Mouse (Mus musculus): Measurements from ENCODE around the gene Pacsin2. TPM values are rescaled to one million over a fixed set of nuclear protein-coding genes. Genes with fewer than 3 reads are reported as not detected.
"Not testable (repeated sequence)": the region's sequence is repeated elsewhere in the genome, so short reads cannot be mapped to it uniquely, and the experiment has no call there.

Gene Pacsin2
- polyA plus RNA-seq, 1 experiment from 2014 or later, result 59.3 TPM

DNA sequence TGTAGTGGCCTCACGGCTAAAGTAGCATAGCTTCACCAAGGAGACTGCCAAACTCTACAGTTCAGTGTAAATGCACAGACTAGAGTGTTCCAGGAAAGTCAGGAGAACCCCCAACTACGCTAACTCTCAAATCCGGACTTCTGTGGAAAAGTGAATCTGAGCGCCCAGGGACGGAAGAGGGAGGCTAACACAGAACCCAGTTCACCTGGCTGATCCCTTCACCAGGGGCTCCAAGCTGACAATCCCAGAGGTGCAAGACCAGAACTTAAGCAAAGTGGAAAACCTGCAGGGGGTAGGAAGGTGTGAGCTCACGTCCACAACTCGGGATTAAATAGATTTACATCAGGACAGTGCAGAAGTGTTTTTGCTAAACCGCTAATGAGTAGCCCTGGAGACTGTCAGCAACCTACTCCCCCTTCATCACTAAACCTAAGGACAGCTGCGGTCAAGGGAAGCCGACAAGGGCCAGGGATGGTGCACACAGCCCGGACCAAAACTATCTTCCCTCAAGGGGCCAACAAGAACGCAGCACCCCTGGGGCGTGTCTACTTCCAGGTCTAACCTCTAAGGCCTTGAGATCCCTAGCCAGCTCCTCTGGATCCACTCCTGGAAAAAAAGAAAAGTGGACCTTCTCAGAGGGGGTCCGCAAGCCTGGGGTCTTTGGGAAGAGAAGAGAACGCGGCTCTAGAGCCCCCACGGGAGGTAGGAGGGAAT lies 880 bp downstream of the Pacsin2 start:
- H3K9me3 ChIP-seq (replicated peaks), result no peaks in the 10 kb centered on the region
- peak overlapping the region; percentile 89 for H3K27ac ChIP-seq
- 5% methylated on average over 17 of the region's 17 CpGs for WGBS
- ATAC-seq (replicated peaks; ENCODE audit: insufficient number of reproducible peaks, insufficient read depth, low FRiP score, low read depth), result no peak
- H3K4me1 ChIP-seq (replicated peaks), result peaks cover 12% of the 10 kb centered on the region
- peak overlapping the region; percentile 89 for H3K4me2 ChIP-seq
- H3K36me3 ChIP-seq, result no peaks in the 10 kb centered on the region
- H3K4me3 ChIP-seq, result peak overlapping the region; percentile 91
- H3K9ac ChIP-seq, result peak overlapping the region; percentile 88
- H3K27me3 ChIP-seq, result no peaks in the 10 kb centered on the region

DNA sequence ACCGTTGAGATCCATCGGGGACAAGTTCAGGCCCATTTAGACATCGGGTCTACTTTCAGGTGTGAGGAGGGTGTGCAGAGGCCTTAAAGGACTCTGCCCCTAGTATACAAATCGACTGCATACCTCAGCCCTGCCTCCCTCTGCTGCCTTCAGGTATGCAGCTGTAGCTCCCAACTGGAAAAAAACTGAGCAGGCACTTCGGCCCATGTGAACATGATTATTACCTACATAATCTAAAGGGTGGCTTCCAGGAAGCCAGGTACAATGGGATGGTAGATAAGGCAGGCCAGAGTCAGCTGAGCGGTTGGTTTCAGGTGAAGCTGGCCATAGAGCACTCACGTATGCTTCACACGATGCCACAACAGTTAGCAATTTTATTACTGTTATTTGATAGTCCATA lies 2.1 kb downstream of the Pacsin2 start:
- WGBS, result 84% methylated on average over 8 of the region's 8 CpGs
- H3K36me3 ChIP-seq; H3K9ac ChIP-seq; H3K4me3 ChIP-seq; H3K9me3 ChIP-seq (replicated peaks); H3K27ac ChIP-seq; H3K27me3 ChIP-seq; ATAC-seq (replicated peaks; ENCODE audit: insufficient number of reproducible peaks, insufficient read depth, low FRiP score, low read depth): not testable (repeated sequence)
- Histone ChIP-seq H3K4me1 (replicated peaks) (peaks cover 19% of the 10 kb centered on the region), H3K4me2 (peak overlapping the region; percentile 89)

DNA sequence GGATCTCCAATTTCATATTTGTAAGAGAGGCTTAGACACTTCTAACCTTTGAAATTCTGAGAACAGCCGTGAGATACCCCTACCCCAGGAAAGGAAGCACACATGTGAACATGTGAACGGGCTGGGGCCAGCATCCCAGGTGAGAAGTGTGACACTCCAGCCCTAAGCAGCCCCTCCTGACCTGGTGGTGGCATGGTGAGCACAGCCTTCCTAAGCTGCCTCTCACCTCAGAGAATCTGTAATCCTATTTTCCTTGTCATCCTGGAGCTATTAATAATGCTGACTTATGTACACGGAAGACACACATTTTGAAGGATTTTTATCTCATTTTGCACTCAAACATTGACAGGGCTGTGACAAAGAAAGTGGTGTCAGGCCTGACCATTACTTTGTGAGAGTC lies 3.5 kb downstream of the Pacsin2 start:
- no peak for ATAC-seq (replicated peaks; ENCODE audit: insufficient number of reproducible peaks, insufficient read depth, low FRiP score, low read depth)
- H3K4me3 ChIP-seq, result no peak overlapping the region
- WGBS, result 66% methylated on average over 3 of the region's 3 CpGs
- H3K9me3 ChIP-seq (replicated peaks), result no peaks in the 10 kb centered on the region
- H3K27me3 ChIP-seq, result no peaks in the 10 kb centered on the region
- H3K4me1 ChIP-seq (replicated peaks), result peaks cover 25% of the 10 kb centered on the region
- H3K36me3 ChIP-seq, result no peaks in the 10 kb centered on the region
- H3K9ac ChIP-seq, result no peak overlapping the region
- no peak overlapping the region for H3K4me2 ChIP-seq
- no peak overlapping the region for H3K27ac ChIP-seq

DNA sequence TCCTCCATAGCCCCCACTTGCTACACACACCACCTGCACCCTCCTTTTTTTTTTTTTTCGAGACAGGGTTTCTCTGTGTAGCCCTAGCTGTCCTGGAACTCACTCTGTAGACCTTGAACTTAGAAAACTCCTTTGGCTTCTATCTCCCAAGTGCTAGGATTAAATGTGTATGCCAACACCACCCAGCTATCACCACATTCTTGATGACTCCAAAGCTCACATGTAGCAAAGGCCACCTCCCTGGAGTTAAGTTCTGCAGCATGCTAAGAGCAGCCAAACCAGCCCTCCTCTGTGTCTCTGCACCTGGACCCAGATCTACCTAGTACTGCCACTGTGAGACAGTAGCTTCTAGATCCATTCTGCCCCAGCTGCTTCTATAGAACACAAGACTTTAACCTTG lies 6.9 kb downstream of the Pacsin2 start:
- Histone ChIP-seq H3K36me3 (no peaks in the 10 kb centered on the region), H3K9ac (no peak overlapping the region), H3K27me3 (no peaks in the 10 kb centered on the region), H3K9me3 (replicated peaks) (no peaks in the 10 kb centered on the region), H3K4me1 (replicated peaks) (peaks cover 35% of the 10 kb centered on the region), H3K4me3 (no peak overlapping the region), H3K27ac (no peak overlapping the region), H3K4me2 (no peak overlapping the region)
- ATAC-seq (replicated peaks; ENCODE audit: insufficient number of reproducible peaks, insufficient read depth, low FRiP score, low read depth), result no peak
- WGBS, result 87% methylated on average over 1 of the region's 1 CpGs

DNA sequence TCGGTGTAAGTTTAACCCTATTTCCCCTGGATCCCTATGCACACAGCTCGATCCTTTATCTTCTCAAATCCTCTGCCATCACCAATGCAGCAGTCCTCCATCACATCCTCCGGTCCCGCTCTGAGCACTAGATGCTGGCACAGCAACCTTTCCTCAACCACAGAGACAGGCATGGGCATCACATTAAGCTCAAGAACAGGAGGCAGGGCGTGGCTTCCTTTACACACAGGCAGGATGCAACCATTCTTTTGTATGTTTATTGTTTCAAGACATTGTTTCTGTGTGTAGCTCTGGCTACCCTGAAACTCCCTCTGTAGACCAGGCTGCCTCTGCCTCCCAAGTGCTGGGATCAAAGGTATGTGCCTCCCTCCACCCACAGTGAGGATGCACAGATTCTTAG lies 8.8 kb downstream of the Pacsin2 start:
- Histone ChIP-seq H3K4me3 (no peak overlapping the region), H3K4me2 (no peak overlapping the region), H3K27me3 (no peaks in the 10 kb centered on the region), H3K4me1 (replicated peaks) (peaks cover 47% of the 10 kb centered on the region), H3K9ac (no peak overlapping the region), H3K27ac (no peak overlapping the region), H3K36me3 (no peaks in the 10 kb centered on the region), H3K9me3 (replicated peaks) (no peaks in the 10 kb centered on the region)
- WGBS, result 81% methylated on average over 5 of the region's 5 CpGs
- no peak for ATAC-seq (replicated peaks; ENCODE audit: insufficient number of reproducible peaks, insufficient read depth, low FRiP score, low read depth)

DNA sequence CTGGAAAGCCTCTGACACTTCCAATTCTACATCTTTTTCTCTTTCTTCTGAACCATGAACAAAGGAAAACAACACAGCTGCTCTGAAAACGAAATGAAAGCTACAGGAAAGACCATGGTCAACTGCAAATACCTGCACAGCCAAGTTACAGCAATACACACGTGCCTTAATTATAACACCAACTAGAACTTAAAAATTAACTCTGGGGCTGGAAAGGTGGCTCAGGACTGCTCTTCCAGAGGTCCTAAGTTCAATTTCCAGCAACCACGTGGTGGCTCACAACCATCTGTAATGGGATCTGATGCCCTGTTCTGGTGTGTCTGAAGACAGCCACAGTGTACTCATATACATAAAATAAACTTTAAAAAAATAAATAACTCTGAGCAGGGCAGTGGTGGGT lies 9.4 kb downstream of the Pacsin2 start:
- no peak overlapping the region for H3K27ac ChIP-seq
- no peaks in the 10 kb centered on the region for H3K27me3 ChIP-seq
- H3K36me3 ChIP-seq, result no peaks in the 10 kb centered on the region
- no peak overlapping the region for H3K9ac ChIP-seq
- ATAC-seq (replicated peaks; ENCODE audit: insufficient number of reproducible peaks, insufficient read depth, low FRiP score, low read depth), result no peak
- H3K4me2 ChIP-seq, result no peak overlapping the region
- no peaks in the 10 kb centered on the region for H3K9me3 ChIP-seq (replicated peaks)
- 65% methylated on average over 3 of the region's 3 CpGs for WGBS
- H3K4me1 ChIP-seq (replicated peaks), result peaks cover 47% of the 10 kb centered on the region
- H3K4me3 ChIP-seq, result no peak overlapping the region

DNA sequence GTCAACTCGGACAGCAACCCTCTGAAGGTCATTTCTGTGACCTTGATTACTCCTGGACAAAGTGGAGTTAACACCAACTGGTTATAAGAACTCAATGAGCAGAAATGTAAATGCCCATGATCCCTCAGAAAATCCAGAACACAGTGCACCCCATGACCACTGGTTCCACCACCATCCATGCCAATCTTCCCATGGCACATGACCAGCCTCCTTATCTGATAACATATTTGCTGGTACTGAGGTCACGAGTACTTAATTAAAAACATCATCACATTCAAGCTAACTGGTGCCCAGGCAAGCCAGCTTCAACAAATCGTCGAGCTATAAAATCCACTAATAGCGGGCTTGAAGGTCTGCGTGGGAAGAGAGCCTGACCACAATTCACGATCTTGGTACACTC lies 10.0 kb downstream of the Pacsin2 start:
- Histone ChIP-seq H3K4me2 (no peak overlapping the region), H3K27ac (peak overlapping the region; percentile 42), H3K27me3 (no peaks in the 10 kb centered on the region), H3K9ac (no peak overlapping the region), H3K9me3 (replicated peaks) (no peaks in the 10 kb centered on the region), H3K4me1 (replicated peaks) (peaks cover 47% of the 10 kb centered on the region), H3K36me3 (no peaks in the 10 kb centered on the region), H3K4me3 (no peak overlapping the region)
- ATAC-seq (replicated peaks; ENCODE audit: insufficient number of reproducible peaks, insufficient read depth, low FRiP score, low read depth), result no peak
- 67% methylated on average over 7 of the region's 7 CpGs for WGBS

DNA sequence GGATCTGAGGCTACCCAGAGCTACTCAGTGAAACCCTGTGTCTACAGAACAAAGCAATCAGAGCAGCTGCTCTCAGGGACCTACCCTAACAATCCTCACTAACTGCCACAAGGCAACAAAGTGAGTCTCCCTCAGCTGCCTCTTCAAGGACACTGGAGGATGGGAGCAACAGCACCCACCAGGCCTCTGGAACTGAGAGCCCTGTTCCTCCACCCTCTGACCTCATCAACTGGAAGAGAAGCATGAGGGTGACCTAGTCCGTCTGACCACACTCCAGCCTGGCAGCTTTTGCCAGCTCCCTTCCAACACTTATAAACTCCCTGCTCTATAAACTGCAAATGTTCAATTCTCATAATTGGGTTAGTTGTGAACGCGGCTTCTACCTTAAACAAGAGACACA lies 10.5 kb downstream of the Pacsin2 start:
- ATAC-seq (replicated peaks; ENCODE audit: insufficient number of reproducible peaks, insufficient read depth, low FRiP score, low read depth), result no peak

DNA sequence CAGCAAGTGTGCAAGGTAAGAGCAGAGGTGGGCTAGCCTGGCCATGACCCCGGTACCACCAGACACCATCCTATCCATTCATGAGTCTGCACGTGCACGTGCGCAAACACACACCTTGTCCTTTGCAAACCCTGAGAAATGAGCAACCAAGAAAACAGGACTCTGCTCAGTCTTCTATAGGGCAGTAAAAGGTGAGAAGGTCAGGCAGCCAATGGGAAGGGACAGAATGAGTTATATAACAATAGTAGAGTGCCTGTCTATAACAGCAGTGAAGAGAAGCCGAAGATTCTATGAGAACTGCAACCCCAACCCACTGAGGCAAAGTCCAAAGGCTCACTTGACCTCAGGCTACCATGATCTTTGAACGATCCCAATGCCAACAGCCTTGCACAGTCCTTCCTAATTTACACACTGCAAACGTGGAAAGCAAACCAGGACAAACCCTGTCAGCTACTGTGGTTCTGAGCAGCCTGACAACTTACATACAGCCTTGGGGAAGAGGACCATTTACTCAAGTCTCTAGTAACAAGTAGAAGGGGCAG lies 12.1 kb downstream of the Pacsin2 start:
- Histone ChIP-seq H3K36me3 (no peaks in the 10 kb centered on the region), H3K27me3 (no peaks in the 10 kb centered on the region), H3K4me1 (replicated peaks) (peaks cover 61% of the 10 kb centered on the region), H3K9me3 (replicated peaks) (no peaks in the 10 kb centered on the region), H3K9ac (no peak overlapping the region), H3K4me3 (no peak overlapping the region), H3K27ac (peak overlapping the region; percentile 39), H3K4me2 (no peak overlapping the region)
- 82% methylated on average over 7 of the region's 7 CpGs for WGBS
- ATAC-seq (replicated peaks; ENCODE audit: insufficient number of reproducible peaks, insufficient read depth, low FRiP score, low read depth), result no peak

More for the DNA sequence above, 10.5 kb downstream of the Pacsin2 start:
- WGBS, result 66% methylated on average over 3 of the region's 3 CpGs
- peak overlapping the region; percentile 42; the same call in 1 of the 2 replicates for H3K27ac ChIP-seq
- H3K4me2 ChIP-seq, result no peak overlapping the region
- no peak overlapping the region for H3K4me3 ChIP-seq
- H3K36me3 ChIP-seq, result no peaks in the 10 kb centered on the region
- H3K4me1 ChIP-seq (replicated peaks), result peaks cover 51% of the 10 kb centered on the region
- no peaks in the 10 kb centered on the region for H3K9me3 ChIP-seq (replicated peaks)
- H3K9ac ChIP-seq, result peak overlapping the region; percentile 12; the same call in 1 of the 2 replicates
- H3K27me3 ChIP-seq, result no peaks in the 10 kb centered on the region

DNA sequence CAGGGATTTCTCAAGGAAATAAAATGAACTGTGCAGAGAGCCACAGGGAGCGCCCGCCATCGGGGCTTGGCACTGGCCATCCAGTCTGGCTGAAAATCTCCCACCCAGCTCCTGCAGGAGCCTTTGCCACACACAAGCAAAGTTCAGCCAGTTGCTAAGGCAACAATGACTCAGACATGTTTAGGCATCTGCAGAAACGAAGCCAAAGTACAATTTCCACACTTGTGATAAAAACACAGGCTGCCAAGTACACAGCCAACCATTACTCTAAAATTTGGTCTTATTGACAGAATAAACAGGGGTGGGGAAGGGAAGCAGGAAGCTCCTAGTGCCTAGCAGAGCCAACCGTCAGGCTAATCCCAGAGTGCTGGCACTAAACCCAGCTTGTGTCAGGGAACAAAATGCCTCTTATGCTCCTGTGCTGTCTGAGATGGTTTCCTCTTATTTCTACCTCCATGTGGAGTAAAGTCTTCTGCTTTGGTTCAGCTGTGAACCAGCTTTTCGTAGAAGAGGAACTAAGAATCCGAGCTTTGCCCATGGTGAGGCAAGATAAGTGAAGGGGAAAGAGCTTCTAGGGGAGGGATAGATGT lies 12.7 kb downstream of the Pacsin2 start:
- WGBS, result 63% methylated on average over 7 of the region's 7 CpGs
- no peak overlapping the region for H3K9ac ChIP-seq

DNA sequence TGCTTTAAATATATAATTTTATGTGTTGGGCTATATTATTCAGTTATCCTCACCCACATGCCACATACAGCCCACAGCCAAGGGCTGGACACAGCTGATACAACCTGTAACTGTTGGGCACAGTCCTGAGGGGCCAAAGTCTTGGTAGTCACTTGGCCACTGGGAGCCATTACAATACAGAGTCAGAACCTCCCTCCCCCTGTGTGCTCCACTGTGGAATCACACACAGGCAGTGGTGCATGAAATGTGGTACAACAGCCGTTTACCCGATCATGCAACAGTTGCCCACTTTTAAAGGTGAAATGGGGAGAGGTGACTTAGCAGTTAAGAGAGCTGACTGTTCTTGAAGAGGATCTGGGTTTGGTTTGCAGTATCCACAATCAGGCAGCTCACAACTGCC lies 14.4 kb downstream of the Pacsin2 start:
- WGBS, result 90% methylated on average over 2 of the region's 2 CpGs
- Histone ChIP-seq H3K9me3 (replicated peaks) (no peaks in the 10 kb centered on the region), H3K4me3 (no peak overlapping the region), H3K9ac (no peak overlapping the region), H3K36me3 (no peaks in the 10 kb centered on the region), H3K27me3 (no peaks in the 10 kb centered on the region), H3K4me2 (no peak overlapping the region), H3K27ac (no peak overlapping the region), H3K4me1 (replicated peaks) (peaks cover 73% of the 10 kb centered on the region)
- no peak for ATAC-seq (replicated peaks; ENCODE audit: insufficient number of reproducible peaks, insufficient read depth, low FRiP score, low read depth)

More for the DNA sequence above, 12.7 kb downstream of the Pacsin2 start:
- Histone ChIP-seq H3K9me3 (replicated peaks) (no peaks in the 10 kb centered on the region), H3K27ac (peak overlapping the region; percentile 39), H3K36me3 (no peaks in the 10 kb centered on the region), H3K4me2 (no peak overlapping the region), H3K4me3 (no peak overlapping the region), H3K4me1 (replicated peaks) (peaks cover 62% of the 10 kb centered on the region), H3K27me3 (no peaks in the 10 kb centered on the region)
- 0 out of 2 replicates have a peak, but pooled peaks have one; percentile 14 for ATAC-seq (replicated peaks; ENCODE audit: insufficient number of reproducible peaks, insufficient read depth, low FRiP score, low read depth)

DNA sequence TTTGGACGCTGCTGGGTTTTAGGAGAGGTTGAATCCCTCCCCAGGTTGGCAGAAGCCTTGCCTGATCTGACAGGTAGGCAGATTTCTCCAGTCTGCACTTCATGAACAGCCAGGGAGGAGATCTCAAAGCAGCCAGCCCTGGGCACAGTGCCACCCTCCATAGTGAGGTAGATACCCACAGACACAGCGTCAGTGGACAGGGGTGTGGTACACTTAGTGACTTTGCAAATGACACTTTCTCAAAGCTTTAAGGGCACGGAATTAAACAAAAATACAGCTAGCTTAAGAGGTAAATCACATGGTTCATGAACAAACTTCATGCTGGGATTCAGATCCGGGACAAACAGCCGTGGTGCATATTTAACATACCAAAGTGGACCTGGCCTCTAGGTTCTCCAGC lies 15.8 kb downstream of the Pacsin2 start:
- H3K36me3 ChIP-seq, result no peaks in the 10 kb centered on the region
- no peak overlapping the region for H3K4me3 ChIP-seq
- WGBS, result 56% methylated on average over 5 of the region's 5 CpGs
- peaks cover 72% of the 10 kb centered on the region for H3K4me1 ChIP-seq (replicated peaks)
- H3K27ac ChIP-seq, result peak overlapping the region; percentile 83
- H3K9me3 ChIP-seq (replicated peaks), result no peaks in the 10 kb centered on the region
- H3K4me2 ChIP-seq, result no peak overlapping the region
- H3K27me3 ChIP-seq, result no peaks in the 10 kb centered on the region
- no peak overlapping the region for H3K9ac ChIP-seq
- ATAC-seq (replicated peaks; ENCODE audit: insufficient number of reproducible peaks, insufficient read depth, low FRiP score, low read depth), result no peak

Data from heart, embryonic 15.5 days (tissue).